Mouse (Mus musculus) G1E (cell line): ENCODE data around the gene Pds5b.

ENCODE experiments used
- CTCF ChIP-seq: IDR thresholded peaks from 2 replicates; pipeline ENCODE4 v1.5.1; 2012; ENCODE audit warnings: low read depth, low read length, inconsistent platforms, mixed read lengths
- GATA1 ChIP-seq: IDR thresholded peaks from 2 replicates; pipeline ENCODE4 v1.6.1; 2012; ENCODE audit warnings: borderline replicate concordance, low read length, inconsistent platforms, mixed read lengths
- POLR2AphosphoS5 ChIP-seq: IDR thresholded peaks from 2 replicates; pipeline ENCODE4 v1.6.1; 2012; ENCODE audit warnings: low read depth, low read length, inconsistent platforms; ENCODE audit not compliant: insufficient replicate concordance
- TAL1 ChIP-seq: conservative IDR thresholded peaks from 2 replicates; pipeline ENCODE4 v1.6.1; 2012; ENCODE audit warnings: low read depth, low read length, inconsistent platforms, mixed read lengths

DNA sequence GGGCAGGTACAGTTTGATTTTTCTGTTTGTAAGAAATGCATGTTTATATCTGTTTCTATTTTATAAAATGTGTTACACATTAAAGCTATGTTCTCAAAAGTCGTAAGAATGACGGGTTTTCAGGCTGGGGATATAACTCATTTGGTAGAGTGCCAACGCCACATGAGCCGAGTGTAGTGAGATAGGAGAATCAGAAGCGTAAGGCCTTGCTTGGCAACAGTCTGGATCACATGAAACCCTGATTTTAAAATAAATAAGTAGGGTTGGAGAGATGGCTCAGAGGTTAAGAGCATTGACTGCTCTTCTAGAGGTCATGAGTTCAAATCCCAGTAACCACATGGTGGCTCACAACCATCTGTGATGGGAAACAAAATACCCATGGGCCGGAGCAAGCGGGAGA, 65.8 kb downstream of the Pds5b start:
- no peak for TF ChIP-seq CTCF
- TF ChIP-seq POLR2AphosphoS5: no peak
- no peak for TF ChIP-seq GATA1
- TF ChIP-seq TAL1: no peak
